Mouse (Mus musculus): ENCODE measurements at regions not wholly inside any gene's neighbourhood (a gene's known extent, or its start where the extent isn't known, plus 50 kb on each side); places are given as distances from the start of the nearest gene placed in this dataset.
A peak's percentile ranks its signal among the peaks of the same experiment; 100 is the strongest.

GRCm38 (mm10) chr11:20882756-20883155 is 51.9 kb upstream of the Lgalsl start:
- H3K36me3 ChIP-seq (ENCODE audit: control insufficient read depth, insufficient read depth, low read length, poor library complexity, severe bottlenecking) = no peaks in the 10 kb centered on the region
- no peak for DNase-seq (ENCODE audit: low read depth, low spot score)
- H3K27me3 ChIP-seq (ENCODE audit: control insufficient read depth, insufficient read depth, low read length, poor library complexity, severe bottlenecking) = no peaks in the 10 kb centered on the region

- DNase-seq (ENCODE audit: low read depth, low spot score) = no peak
- no peaks in the 10 kb centered on the region for H3K36me3 ChIP-seq (ENCODE audit: control insufficient read depth, insufficient read depth, low read length, poor library complexity, severe bottlenecking)
- no peaks in the 10 kb centered on the region for H3K27me3 ChIP-seq (ENCODE audit: control insufficient read depth, insufficient read depth, low read length, poor library complexity, severe bottlenecking)
Observed at GRCm38 (mm10) chr11:20883907-20884306, 53.1 kb upstream of the Lgalsl start.

- DNase-seq (ENCODE audit: low read depth, low spot score) = no peak
- no peaks in the 10 kb centered on the region for H3K27me3 ChIP-seq (ENCODE audit: control insufficient read depth, insufficient read depth, low read length, poor library complexity, severe bottlenecking)
Observed at GRCm38 (mm10) chr11:20887044-20887443, 56.2 kb upstream of the Lgalsl start.

GRCm38 (mm10) chr11:20890479-20890878 is 59.6 kb upstream of the Lgalsl start:
- DNase-seq (ENCODE audit: low read depth, low spot score) = no peak
- Histone ChIP-seq H3K36me3 (ENCODE audit: control insufficient read depth, insufficient read depth, low read length, poor library complexity, severe bottlenecking) (no peaks in the 10 kb centered on the region), H3K27me3 (ENCODE audit: control insufficient read depth, insufficient read depth, low read length, poor library complexity, severe bottlenecking) (no peaks in the 10 kb centered on the region)

More at GRCm38 (mm10) chr11:20887044-20887443, 56.2 kb upstream of the Lgalsl start:
- H3K36me3 ChIP-seq (ENCODE audit: control insufficient read depth, insufficient read depth, low read length, poor library complexity, severe bottlenecking) = no peaks in the 10 kb centered on the region

- H3K36me3 ChIP-seq (ENCODE audit: control insufficient read depth, insufficient read depth, low read length, poor library complexity, severe bottlenecking) = no peaks in the 10 kb centered on the region
- DNase-seq (ENCODE audit: low read depth, low spot score) = no peak
- H3K27me3 ChIP-seq (ENCODE audit: control insufficient read depth, insufficient read depth, low read length, poor library complexity, severe bottlenecking) = no peaks in the 10 kb centered on the region
Observed at GRCm38 (mm10) chr11:20891711-20892110, 60.9 kb upstream of the Lgalsl start.

- Histone ChIP-seq H3K36me3 (ENCODE audit: control insufficient read depth, insufficient read depth, low read length, poor library complexity, severe bottlenecking) (no peaks in the 10 kb centered on the region), H3K27me3 (ENCODE audit: control insufficient read depth, insufficient read depth, low read length, poor library complexity, severe bottlenecking) (no peaks in the 10 kb centered on the region)
- DNase-seq (ENCODE audit: low read depth, low spot score) = no peak
Observed at GRCm38 (mm10) chr11:20896277-20897123, 65.6 kb upstream of the Lgalsl start.

GRCm38 (mm10) chr11:20897468-20897867 is 66.6 kb upstream of the Lgalsl start:
- no peak for DNase-seq (ENCODE audit: low read depth, low spot score)
- H3K36me3 ChIP-seq (ENCODE audit: control insufficient read depth, insufficient read depth, low read length, poor library complexity, severe bottlenecking) = no peaks in the 10 kb centered on the region
- no peaks in the 10 kb centered on the region for H3K27me3 ChIP-seq (ENCODE audit: control insufficient read depth, insufficient read depth, low read length, poor library complexity, severe bottlenecking)

- no peaks in the 10 kb centered on the region for H3K36me3 ChIP-seq (ENCODE audit: control insufficient read depth, insufficient read depth, low read length, poor library complexity, severe bottlenecking)
- no peak for DNase-seq (ENCODE audit: low read depth, low spot score)
- H3K27me3 ChIP-seq (ENCODE audit: control insufficient read depth, insufficient read depth, low read length, poor library complexity, severe bottlenecking) = no peaks in the 10 kb centered on the region
Observed at GRCm38 (mm10) chr11:20898558-20898957, 67.7 kb upstream of the Lgalsl start.

GRCm38 (mm10) chr11:20899766-20900165 is 68.9 kb upstream of the Lgalsl start:
- no peaks in the 10 kb centered on the region for H3K36me3 ChIP-seq (ENCODE audit: control insufficient read depth, insufficient read depth, low read length, poor library complexity, severe bottlenecking)
- H3K27me3 ChIP-seq (ENCODE audit: control insufficient read depth, insufficient read depth, low read length, poor library complexity, severe bottlenecking) = no peaks in the 10 kb centered on the region
- no peak for DNase-seq (ENCODE audit: low read depth, low spot score)

GRCm38 (mm10) chr11:20902001-20902400 is 71.1 kb upstream of the Lgalsl start:
- no peak for DNase-seq (ENCODE audit: low read depth, low spot score)
- no peaks in the 10 kb centered on the region for H3K36me3 ChIP-seq (ENCODE audit: control insufficient read depth, insufficient read depth, low read length, poor library complexity, severe bottlenecking)
- no peaks in the 10 kb centered on the region for H3K27me3 ChIP-seq (ENCODE audit: control insufficient read depth, insufficient read depth, low read length, poor library complexity, severe bottlenecking)

- Histone ChIP-seq H3K36me3 (ENCODE audit: control insufficient read depth, insufficient read depth, low read length, poor library complexity, severe bottlenecking) (no peaks in the 10 kb centered on the region), H3K27me3 (ENCODE audit: control insufficient read depth, insufficient read depth, low read length, poor library complexity, severe bottlenecking) (no peaks in the 10 kb centered on the region)
- no peak for DNase-seq (ENCODE audit: low read depth, low spot score)
Observed at GRCm38 (mm10) chr11:20902910-20903309, 72.1 kb upstream of the Lgalsl start.

GRCm38 (mm10) chr11:20907996-20908395 is 77.1 kb upstream of the Lgalsl start:
- no peak for DNase-seq (ENCODE audit: low read depth, low spot score)
- no peaks in the 10 kb centered on the region for H3K27me3 ChIP-seq (ENCODE audit: control insufficient read depth, insufficient read depth, low read length, poor library complexity, severe bottlenecking)
- H3K36me3 ChIP-seq (ENCODE audit: control insufficient read depth, insufficient read depth, low read length, poor library complexity, severe bottlenecking) = no peaks in the 10 kb centered on the region

GRCm38 (mm10) chr11:20908471-20908870 is 77.6 kb upstream of the Lgalsl start:
- DNase-seq (ENCODE audit: low read depth, low spot score) = no peak
- H3K36me3 ChIP-seq (ENCODE audit: control insufficient read depth, insufficient read depth, low read length, poor library complexity, severe bottlenecking) = no peaks in the 10 kb centered on the region
- H3K27me3 ChIP-seq (ENCODE audit: control insufficient read depth, insufficient read depth, low read length, poor library complexity, severe bottlenecking) = no peaks in the 10 kb centered on the region

- Histone ChIP-seq H3K36me3 (ENCODE audit: control insufficient read depth, insufficient read depth, low read length, poor library complexity, severe bottlenecking) (no peaks in the 10 kb centered on the region), H3K27me3 (ENCODE audit: control insufficient read depth, insufficient read depth, low read length, poor library complexity, severe bottlenecking) (no peaks in the 10 kb centered on the region)
- DNase-seq (ENCODE audit: low read depth, low spot score) = no peak
Observed at GRCm38 (mm10) chr11:20913042-20913441, 82.2 kb upstream of the Lgalsl start.

- peak; percentile 89 for DNase-seq (ENCODE audit: low read depth, low spot score)
- Histone ChIP-seq H3K36me3 (ENCODE audit: control insufficient read depth, insufficient read depth, low read length, poor library complexity, severe bottlenecking) (no peaks in the 10 kb centered on the region), H3K27me3 (ENCODE audit: control insufficient read depth, insufficient read depth, low read length, poor library complexity, severe bottlenecking) (no peaks in the 10 kb centered on the region)
Observed at GRCm38 (mm10) chr11:20913598-20914296, 82.9 kb upstream of the Lgalsl start.

Data from splenic B cell, adult 2 months (primary cell).